Mouse (Mus musculus) mouse trophoblast stem cell (cell line): ENCODE results near the gene Tcp10c.
"Not testable (repeated sequence)": the region's sequence is repeated elsewhere in the genome, so short reads cannot be mapped to it uniquely, and the experiment has no call there.

ENCODE experiments used
- in situ Hi-C, 2 experiments: fragments of 300-500 bp; cut with MseI, MboI; formaldehyde crosslinking; loops; 2 replicates in 1 of 2; 3 replicates in 1 of 2; pipeline ENCODE4 v1.15.1; 2025

Gene Tcp10c

DNA sequence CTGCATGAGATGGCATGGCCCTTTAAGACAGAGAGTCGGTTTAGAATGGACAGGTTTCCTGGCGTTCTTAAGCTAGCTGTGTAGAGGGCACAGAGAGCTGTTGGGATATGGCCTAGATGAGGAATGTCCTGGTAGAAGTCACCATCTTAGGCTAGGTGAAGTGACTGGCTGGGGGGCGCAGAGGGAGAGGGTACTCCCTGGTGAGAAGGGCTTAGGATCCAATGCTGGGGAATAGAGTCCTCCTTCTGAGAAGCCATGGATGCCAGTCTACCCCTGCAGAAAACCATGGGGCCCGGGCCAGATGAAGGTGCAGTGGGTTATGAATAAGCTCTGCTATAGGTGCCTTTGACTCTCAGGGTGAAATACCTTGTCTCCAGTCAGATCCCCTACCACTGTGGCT is at the start of gene Tcp10c:
Gene Tcp10c (plus strand): TSS at position 52 of the 400 bp plus-strand sequence.
- in situ Hi-C loops = not testable (repeated sequence)

GRCm38 (mm10) chr17:13307852-13308251 is 46.5 kb upstream of the Tcp10c start:
- in situ Hi-C loops = not testable (repeated sequence)

DNA sequence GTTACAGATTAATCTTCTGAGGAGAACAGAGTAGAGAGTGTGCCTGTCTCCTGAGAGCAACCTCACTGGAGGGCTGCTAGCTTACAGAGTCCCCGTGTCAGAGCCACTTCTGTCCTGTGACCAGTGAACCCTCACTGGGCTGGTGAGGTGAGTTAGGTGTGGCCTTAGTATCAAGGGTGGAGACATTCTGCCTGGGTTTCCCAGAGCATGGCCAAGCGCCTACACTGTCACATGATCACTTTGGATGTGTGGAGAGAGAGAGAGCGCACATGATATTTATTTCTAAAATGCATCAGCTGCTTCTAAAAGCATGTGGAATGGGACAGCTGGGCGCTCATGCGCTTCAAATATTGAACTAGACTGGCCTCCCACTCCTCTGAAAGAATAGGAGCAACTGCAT is 46.0 kb upstream of the Tcp10c start:
- in situ Hi-C loops = not testable (repeated sequence)

DNA sequence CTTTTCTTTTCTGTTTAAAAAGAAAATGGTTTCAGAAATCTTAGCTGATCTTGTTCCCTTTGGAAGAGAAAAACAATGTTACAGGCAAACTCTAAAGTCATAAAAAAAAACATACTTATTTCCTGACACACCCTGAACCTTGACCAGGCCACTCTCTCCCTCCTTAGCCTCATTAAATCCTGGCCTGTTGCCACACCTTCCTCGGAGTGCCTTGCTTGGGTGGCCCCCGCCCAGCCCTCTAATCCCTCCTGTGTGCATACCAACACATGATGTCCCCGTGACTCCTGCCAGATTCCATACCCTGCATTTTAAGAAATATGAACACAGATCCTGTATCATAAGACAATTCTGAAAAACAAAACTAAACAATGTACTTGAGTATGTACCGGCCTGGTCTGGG is 45.6 kb upstream of the Tcp10c start:
- in situ Hi-C loops = not testable (repeated sequence)

DNA sequence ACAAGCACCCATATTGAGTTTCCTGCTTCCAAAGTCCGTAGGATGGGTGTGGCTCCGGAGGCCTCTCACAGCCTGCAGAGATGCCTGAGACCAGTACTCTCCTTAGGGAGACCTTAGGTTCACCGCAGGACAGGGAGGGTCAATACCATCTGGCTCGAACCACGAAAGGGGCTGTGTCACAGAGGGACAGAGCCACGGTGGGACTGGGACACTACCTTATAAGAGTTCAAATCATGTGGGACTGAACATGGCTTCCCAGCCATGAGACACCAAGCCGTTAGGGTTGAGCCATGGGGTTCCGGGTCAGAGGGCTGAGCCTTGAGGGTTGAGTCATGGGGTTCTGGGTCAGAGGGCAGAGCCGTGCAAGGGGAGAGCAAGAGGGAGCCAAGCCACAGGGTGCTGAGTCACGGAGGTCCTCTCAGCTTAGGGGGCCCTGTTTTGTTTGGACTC is 45.2 kb upstream of the Tcp10c start:
- in situ Hi-C loops = not testable (repeated sequence)

- in situ Hi-C loops = not testable (repeated sequence)
These were observed 24.4 kb upstream of the Tcp10c start for GRCm38 (mm10) chr17:13329967-13330366.

DNA sequence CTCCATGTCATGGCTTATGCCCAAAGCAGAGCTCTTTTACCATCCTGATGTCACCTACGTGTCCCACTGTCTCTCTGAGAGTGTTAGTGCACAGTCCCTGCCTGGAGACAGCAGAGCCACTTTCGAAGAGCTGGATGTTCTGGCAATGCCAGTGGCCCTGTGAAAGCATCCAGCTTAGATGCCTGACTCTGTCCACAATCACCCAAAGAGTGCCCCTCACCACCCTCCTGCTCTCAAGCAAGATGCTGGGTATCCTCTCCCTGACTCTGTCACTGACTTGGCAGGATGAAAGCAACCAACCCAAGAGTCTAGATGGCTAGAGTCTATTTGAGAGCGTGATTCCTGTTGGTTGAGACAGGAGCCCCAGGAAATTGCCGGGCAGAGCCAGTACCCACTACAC is 23.2 kb upstream of the Tcp10c start:
- in situ Hi-C loops = not testable (repeated sequence)

- in situ Hi-C loops = not testable (repeated sequence)
These were observed 21.9 kb upstream of the Tcp10c start for GRCm38 (mm10) chr17:13332496-13332895.

DNA sequence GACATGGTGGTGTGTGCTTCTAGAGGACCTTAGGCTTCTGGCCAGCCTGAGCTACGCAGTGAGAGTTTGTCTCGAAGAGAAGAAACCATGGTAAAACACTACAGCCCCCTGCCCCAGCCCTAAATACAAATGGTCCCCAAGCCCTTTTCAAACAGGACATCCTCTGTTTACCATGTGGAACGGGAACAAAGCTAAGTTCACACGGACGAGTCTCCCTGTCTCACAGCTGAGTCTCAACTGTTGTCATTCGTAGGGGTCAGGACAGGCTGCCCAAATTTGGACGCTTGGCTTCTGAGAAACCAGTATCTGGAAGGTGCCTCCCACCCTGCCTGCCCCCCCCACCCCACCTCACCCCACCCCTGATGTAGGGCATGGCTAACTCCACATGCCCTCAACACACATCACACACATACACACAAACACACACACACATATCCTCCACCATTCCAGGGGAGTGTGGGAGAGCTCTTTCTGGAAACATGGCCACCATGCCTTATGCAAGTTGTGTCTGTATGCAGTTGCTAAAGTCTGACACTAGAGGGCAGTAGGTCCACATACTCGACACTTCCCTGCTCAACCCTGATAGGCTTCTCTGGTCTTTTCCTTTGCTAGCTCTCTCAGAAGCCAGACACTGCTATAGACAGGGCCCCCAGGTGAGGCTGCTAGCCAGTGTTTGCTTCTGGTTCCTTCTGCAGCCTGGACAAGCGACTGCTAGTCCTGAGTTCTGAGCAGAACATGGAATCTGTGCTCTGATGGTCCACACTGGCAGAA is 17.2 kb upstream of the Tcp10c start:
- in situ Hi-C loops = not testable (repeated sequence)

GRCm38 (mm10) chr17:13337931-13338330 is 16.4 kb upstream of the Tcp10c start:
- in situ Hi-C loops = not testable (repeated sequence)

GRCm38 (mm10) chr17:13340071-13340470 is 14.3 kb upstream of the Tcp10c start:
- in situ Hi-C loops = not testable (repeated sequence)

DNA sequence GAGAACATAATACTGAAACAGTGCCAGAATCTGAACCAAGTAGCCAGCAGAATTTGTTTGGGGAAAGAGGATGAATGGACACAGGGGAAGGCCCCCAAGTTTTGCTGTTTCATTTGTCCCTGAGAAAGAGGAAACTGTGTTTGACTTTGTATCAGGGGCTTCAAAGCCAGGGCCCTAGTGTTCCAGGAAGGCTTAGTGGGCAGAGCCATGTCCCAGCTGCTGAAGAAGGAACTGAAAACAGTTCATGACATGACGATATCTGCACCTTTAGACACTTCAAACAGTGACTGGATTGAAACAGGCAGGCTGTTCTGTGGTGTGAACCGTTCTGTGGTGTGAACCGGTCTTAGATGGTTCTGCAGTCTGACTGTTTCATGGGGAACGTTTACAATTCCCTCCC is 8.4 kb upstream of the Tcp10c start:
- in situ Hi-C loops = not testable (repeated sequence)

DNA sequence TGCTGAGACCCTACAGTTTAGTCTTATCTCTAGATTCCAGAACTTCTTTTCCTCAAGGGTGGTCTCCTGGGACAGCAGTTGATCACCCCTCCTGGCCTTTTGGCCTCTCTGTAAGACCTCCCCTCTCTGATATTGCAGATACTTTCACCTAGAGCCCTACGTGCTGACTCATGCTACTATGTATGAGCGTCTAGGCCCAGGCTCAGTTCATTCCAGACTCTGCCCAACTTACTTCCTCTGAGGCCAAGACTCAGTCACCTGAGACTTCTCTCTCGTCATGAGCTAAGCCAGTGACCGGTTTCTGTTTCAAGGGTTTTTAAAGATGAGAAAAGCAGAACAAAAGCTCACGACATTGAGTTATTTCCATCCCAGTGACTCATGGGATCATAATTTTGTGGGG is 4.8 kb upstream of the Tcp10c start:
- in situ Hi-C loops = not testable (repeated sequence)

GRCm38 (mm10) chr17:13353249-13353648 is 1.1 kb upstream of the Tcp10c start:
- in situ Hi-C loops = not testable (repeated sequence)

DNA sequence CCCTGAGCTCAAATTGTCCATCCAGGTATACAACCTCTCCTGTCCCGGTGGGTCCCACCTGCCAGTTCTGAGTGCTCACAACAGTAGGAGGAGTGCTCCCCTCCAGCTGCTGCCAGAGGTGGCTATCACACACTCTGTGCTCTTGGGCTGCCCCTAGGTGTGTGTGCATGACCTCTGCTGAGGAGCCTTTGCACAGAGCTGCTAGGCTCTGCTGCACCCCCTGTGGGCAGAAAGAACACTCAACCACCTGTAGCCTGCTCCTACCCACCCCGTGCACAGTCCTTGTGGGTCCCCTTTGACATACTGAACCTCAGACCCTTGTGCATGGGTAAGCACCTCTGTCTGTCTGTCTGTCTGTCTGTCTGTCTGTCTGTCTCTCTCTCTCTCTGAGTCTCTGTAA is 8.1 kb downstream of the Tcp10c start:
- in situ Hi-C loops = not testable (repeated sequence)

DNA sequence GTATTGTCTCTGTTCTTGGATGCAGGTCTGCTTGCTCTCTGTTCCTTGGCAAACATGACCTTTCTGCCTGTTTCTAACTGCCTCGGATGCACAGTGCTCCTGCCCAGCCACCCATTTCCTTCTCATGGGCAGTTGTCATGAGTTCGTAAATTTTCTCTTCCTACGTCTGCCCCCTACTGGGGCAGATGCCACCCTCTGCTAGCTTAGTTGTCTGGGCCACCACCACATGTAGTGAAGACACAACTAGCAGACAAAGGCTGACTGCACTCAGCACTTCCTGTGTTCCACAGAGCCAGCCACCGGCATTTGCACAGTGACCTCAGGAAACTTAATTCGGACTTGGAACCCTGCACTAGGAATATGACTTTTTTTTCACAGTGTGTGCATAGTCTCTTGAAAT is 9.4 kb downstream of the Tcp10c start:
- in situ Hi-C loops = not testable (repeated sequence)

DNA sequence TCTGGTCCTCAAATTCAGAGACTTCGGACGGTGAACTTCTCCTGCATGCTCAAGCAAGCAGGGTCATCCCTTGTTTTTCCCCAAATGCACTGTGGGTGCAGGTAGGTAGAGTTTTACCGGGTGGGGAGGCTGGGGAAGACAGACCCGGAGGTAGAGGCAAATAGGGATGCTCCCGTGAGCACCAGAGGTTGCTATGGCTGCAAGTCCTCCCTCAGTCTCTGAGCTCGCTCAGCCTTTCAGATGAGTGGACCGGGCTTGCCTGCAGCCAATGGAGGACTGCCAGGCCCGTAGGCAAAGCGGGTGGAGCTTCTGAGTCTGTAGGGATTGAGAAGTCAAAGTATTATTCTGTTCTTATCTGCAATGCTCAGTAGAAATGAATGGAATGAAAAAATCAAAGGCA is 9.8 kb downstream of the Tcp10c start:
- in situ Hi-C loops = not testable (repeated sequence)

- in situ Hi-C loops = not testable (repeated sequence)
These were observed 12.8 kb downstream of the Tcp10c start for GRCm38 (mm10) chr17:13367181-13367580.

- in situ Hi-C loops = not testable (repeated sequence)
These were observed 14.3 kb downstream of the Tcp10c start for GRCm38 (mm10) chr17:13368658-13369057.

GRCm38 (mm10) chr17:13370746-13371145 is 16.4 kb downstream of the Tcp10c start:
- in situ Hi-C loops = not testable (repeated sequence)

GRCm38 (mm10) chr17:13378341-13378740 is 24.0 kb downstream of the Tcp10c start:
- in situ Hi-C loops = not testable (repeated sequence)

DNA sequence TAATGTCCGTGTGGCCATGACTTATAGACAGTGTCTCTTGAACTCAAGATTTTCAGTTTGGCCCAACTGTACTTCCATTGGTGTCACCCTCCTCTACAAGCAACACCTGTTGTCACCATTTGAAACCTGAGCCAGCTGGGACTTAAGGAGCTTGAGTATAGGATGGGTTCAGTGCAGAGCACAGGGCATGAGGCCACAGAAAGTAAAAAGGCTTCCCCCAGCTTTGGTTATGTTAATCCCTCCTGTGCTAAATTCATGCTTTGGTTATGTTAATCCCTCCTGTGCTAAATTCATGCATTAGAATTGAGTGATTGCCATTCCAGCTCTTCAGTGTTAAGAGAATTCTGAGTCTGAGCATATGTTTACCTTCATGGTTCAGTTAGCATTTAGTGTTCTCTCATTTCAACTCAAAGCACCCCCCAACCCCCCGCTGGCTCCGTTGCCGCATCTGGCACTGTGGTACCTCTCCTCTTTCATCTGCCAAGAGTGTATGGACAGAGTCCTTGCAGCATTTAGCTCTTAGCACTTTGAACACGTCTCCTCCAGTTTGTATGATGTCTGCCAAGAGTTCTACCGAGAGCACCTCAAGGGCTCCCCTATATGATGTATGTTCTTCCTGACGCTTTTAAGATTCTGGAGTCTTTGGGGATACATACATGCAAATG is 25.7 kb downstream of the Tcp10c start:
- in situ Hi-C loops = not testable (repeated sequence)

DNA sequence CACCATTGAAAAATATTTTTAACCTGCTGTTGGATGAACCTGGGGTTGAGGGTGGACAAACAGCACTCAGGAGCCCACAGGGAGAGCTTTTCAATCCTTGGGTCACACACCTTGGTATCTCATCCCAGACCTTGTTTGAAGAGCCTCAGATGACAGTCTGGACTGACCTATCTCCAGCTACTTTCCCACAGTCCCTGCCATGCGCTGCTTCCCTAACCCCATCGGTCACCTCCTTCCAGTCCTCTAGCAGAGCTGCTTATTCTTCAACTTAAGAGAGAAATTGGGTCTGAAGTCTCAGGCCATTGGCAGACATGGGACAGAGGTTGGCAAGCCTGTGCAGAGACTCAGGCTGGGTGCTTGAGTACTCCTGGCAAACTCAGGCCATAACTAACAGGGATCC is 26.9 kb downstream of the Tcp10c start:
- in situ Hi-C loops = not testable (repeated sequence)
